Mouse (Mus musculus): ENCODE measurements around the gene Mep1a.

- TF ChIP-seq CTCF (IDR thresholded peaks at IDR 0.05) (no peak), EP300 (IDR thresholded peaks at IDR 0.05) (no peak)
These were observed 30.1 kb downstream of the Mep1a start for GRCm38 (mm10) chr17:43472558-43472957.
